Mouse (Mus musculus): ENCODE measurements around the gene H13. TPM values are rescaled to one million over a fixed set of nuclear protein-coding genes. Genes with fewer than 3 reads are reported as not detected.

H13 gene
- polyA plus RNA-seq, 1 experiment from 2014 or later = 159 TPM

DNA sequence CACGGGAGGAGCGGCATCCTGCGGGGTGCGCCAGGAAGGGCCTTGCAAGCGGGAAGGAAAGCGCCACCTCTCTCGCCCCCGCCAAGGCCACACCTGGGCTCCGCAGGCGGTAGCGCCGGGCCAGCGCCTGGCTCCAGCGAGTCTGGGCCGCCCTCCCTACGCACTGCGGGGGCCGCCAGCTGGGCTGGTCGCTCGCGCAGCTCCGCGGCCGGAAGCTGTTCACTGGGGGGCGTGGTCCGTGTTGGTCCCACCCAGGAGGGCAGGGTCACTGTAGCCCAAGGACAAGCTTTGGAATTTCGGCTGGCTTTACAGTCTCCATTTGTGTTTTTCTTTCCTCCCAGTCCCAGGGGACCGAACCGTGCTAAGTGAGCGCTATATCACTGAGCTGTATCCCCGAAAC lies 38.4 kb downstream of the H13 start:
- peak overlapping the region; percentile 52 for H3K4me2 ChIP-seq (replicated peaks)
- H3K4me3 ChIP-seq = peak overlapping the region; percentile 45
- H3K27me3 ChIP-seq = no peaks in the 10 kb centered on the region
- peak; percentile 87 for ATAC-seq (replicated peaks)
- WGBS = 5% methylated on average over 31 of the region's 31 CpGs
- H3K27ac ChIP-seq (replicated peaks) = peak overlapping the region; percentile 82
- H3K9me3 ChIP-seq = no peaks in the 10 kb centered on the region
- H3K4me1 ChIP-seq = peaks cover 30% of the 10 kb centered on the region
- peak overlapping the region; percentile 55 for H3K9ac ChIP-seq (replicated peaks)
- H3K36me3 ChIP-seq = peaks cover 27% of the 10 kb centered on the region

DNA sequence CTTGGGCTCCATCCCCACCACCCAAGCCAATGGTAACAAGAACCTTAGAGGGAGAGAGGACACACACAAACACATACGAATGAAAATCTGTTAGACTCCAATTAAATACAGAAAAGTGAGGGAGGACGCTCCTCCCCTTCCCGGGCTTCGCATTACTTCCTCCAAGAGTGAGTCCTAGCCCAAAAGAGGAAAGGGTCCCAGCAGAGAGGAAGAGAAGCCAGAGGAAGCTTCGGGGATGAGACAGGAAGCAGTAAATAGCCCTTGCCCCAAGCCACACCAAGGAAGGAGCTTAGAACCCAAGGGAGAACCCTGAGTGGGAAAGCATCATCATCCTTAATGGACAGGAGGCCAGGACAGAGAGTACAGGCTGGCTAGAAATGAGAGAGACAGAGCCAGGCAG lies 39.8 kb downstream of the H13 start:
- H3K27me3 ChIP-seq = no peaks in the 10 kb centered on the region
- no peak for ATAC-seq (replicated peaks)
- H3K9me3 ChIP-seq = no peaks in the 10 kb centered on the region
- H3K4me1 ChIP-seq = peaks cover 30% of the 10 kb centered on the region
- H3K4me2 ChIP-seq (replicated peaks) = no peak overlapping the region
- WGBS = 95% methylated on average over 5 of the region's 5 CpGs
- H3K27ac ChIP-seq (replicated peaks) = no peak overlapping the region
- H3K36me3 ChIP-seq = peaks cover 14% of the 10 kb centered on the region
- no peak overlapping the region for H3K9ac ChIP-seq (replicated peaks)
- H3K4me3 ChIP-seq = no peak overlapping the region

DNA sequence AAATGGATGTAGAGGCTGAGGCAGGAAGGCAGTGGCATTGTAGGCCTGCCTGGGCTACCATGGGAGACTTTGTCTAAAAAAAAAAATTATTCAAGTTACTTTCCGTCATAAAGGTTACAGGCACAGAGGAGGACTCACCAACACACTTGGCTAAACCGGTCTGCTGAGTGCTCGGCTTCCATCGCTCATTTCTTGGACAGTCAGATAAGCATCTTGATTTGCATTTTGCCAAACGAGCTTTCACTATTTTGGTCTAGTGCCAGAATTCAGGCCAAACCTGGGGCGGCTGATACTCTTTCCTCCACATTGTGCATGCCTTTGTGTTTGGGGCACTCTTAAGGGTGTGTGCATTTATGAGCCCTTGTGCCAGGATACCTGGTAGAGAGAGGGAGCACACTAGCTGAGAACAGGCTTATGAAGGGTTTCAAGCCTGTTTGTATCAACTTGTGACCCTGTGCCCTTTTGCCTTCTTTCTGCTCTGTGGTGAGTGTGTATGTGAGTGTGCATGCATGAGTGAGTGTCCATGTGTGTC lies 47.0 kb downstream of the H13 start:
- Histone ChIP-seq H3K4me1 (peaks cover 7% of the 10 kb centered on the region; the same call in 1 of the 2 replicates), H3K36me3 (no peaks in the 10 kb centered on the region), H3K27ac (replicated peaks) (no peak overlapping the region), H3K4me2 (replicated peaks) (no peak overlapping the region), H3K9ac (replicated peaks) (no peak overlapping the region), H3K27me3 (no peaks in the 10 kb centered on the region), H3K9me3 (no peaks in the 10 kb centered on the region), H3K4me3 (no peak overlapping the region)
- ATAC-seq (replicated peaks) = no peak
- 34% methylated on average over 6 of the region's 6 CpGs for WGBS

GRCm38 (mm10) chr2:152717652-152718051 lies 48.4 kb downstream of the H13 start:
- Histone ChIP-seq H3K4me1 (peaks cover 7% of the 10 kb centered on the region; the same call in 1 of the 2 replicates), H3K9me3 (no peaks in the 10 kb centered on the region), H3K9ac (replicated peaks) (no peak overlapping the region), H3K27me3 (no peaks in the 10 kb centered on the region), H3K4me3 (no peak overlapping the region), H3K36me3 (no peaks in the 10 kb centered on the region), H3K4me2 (replicated peaks) (no peak overlapping the region), H3K27ac (replicated peaks) (peak overlapping the region; percentile 21; the same call in 1 of the 2 replicates)
- ATAC-seq (replicated peaks) = no peak
- WGBS = 44% methylated on average over 11 of the region's 11 CpGs

DNA sequence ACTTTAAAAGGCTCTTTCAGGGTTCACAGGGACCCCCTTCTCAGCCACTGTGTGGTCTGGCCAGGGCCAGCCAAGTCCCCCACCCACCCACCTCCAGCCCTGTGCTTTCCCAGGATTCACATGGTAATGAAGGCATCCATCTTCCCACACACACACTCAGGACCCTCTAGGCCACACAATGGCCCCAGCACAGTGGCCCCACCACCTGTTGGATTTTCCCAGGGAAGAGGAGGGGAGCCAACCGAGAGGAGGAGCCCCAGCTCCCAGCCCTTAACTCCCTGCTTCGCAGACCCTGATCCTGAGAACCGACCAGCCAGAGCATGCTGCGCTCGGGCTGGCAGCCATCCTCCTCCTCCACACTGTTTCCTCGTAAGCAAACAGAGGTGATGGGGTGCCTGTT lies 48.8 kb downstream of the H13 start:
- peak overlapping the region; percentile 40 for H3K27ac ChIP-seq (replicated peaks)
- WGBS = 7% methylated on average over 6 of the region's 6 CpGs

DNA sequence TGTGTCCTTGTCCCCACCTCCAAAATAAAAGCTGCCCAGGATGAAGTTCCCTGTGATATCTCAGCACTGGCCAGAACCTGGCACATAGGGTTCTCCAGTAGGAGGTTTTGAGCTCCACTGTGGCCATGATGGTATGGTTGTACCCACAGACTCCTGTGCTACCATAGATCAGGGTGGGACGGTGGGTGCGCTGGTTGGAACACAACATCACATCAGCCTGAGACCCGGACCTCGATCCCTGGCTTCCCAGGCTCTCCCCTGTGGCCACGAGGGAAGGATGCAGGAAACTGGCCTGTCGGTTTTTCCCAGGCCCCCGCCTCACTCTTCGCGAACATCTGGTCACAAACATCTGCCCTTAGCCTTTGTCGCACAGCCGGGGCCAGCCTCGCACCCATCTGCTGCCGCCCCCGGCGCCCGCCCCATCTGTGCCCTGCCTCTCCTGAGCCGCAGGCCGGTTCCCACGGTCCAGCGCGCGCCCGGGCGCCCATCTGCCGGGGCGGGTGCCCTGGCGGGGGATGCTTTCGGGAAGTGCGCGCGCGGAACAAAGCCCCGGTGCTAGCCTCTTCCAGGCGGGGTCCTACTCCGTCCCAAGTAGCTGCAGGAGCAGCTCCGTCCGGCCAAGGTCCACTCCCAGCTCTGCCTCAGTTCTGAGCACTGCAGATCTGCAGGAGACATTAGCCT lies 54.5 kb downstream of the H13 start:
- Histone ChIP-seq H3K4me2 (replicated peaks) (peak overlapping the region; percentile 41), H3K9ac (replicated peaks) (0 out of 2 replicates have a peak overlapping the region, but pooled peaks have one; percentile 17), H3K36me3 (no peaks in the 10 kb centered on the region), H3K27me3 (no peaks in the 10 kb centered on the region), H3K9me3 (no peaks in the 10 kb centered on the region), H3K4me1 (peaks cover 7% of the 10 kb centered on the region), H3K27ac (replicated peaks) (no peak overlapping the region), H3K4me3 (peak overlapping the region; percentile 23)
- peak; percentile 68 for ATAC-seq (replicated peaks)
- WGBS = 5% methylated on average over 37 of the region's 37 CpGs

More for the DNA sequence above, 48.8 kb downstream of the H13 start:
- no peaks in the 10 kb centered on the region for H3K27me3 ChIP-seq
- H3K4me1 ChIP-seq = peaks cover 7% of the 10 kb centered on the region; the same call in 1 of the 2 replicates
- H3K4me3 ChIP-seq = no peak overlapping the region
- peak; percentile 81 for ATAC-seq (replicated peaks)
- H3K9me3 ChIP-seq = no peaks in the 10 kb centered on the region
- H3K36me3 ChIP-seq = no peaks in the 10 kb centered on the region
- no peak overlapping the region for H3K4me2 ChIP-seq (replicated peaks)
- H3K9ac ChIP-seq (replicated peaks) = no peak overlapping the region

DNA sequence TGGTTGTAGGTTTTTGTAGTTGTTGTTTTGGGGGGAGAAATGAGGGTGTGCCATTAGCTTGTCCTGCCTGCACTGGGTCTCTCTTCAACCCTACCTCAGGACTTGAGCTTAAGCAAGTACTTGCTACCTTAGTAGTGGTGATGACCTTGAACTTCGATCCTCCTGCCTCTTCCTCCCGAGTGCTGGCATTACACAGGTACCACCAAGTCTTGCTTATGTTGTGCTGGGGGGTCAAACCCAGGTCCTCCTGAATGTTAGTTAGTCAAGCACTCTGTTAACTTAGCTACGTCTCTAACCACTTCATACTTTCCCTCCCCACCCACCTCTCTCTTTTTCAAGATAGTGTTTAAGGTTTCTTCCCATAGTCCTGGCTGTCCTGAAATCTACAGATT lies 55.1 kb downstream of the H13 start:
- WGBS = 78% methylated on average over 3 of the region's 3 CpGs
- Histone ChIP-seq H3K9me3 (no peaks in the 10 kb centered on the region), H3K4me3 (peak overlapping the region; percentile 23; the same call in 1 of the 2 replicates), H3K4me1 (peaks cover 7% of the 10 kb centered on the region), H3K27ac (replicated peaks) (no peak overlapping the region), H3K27me3 (no peaks in the 10 kb centered on the region), H3K9ac (replicated peaks) (no peak overlapping the region), H3K36me3 (no peaks in the 10 kb centered on the region), H3K4me2 (replicated peaks) (peak overlapping the region; percentile 41)
- ATAC-seq (replicated peaks) = no peak

DNA sequence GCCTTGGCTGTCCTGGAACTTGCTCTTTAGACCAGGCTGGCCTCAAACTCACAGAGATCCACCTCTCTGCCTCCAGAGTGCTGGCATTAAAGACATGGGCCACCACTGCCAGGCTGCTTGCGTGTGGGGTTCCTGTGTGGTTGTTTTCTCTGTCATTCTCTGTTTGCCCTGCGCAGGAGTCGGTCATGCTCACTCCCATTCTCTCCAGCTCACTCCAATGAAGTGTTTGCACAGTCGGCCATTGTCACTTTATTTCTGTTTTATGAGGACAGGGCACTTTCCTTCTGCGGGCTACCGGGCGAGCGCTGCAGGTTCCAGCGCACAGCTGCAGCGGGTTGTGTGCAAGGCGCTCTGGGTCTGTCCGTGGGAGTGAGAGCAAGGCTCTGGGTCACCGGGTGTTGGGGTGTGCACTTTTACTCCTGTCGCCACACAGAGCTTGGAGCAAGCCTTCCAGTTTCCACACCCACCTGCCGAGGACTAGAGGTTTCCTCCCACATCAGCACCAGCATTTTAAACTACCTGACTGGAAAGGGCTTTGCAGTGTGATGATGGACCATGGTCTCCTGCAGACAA lies 56.0 kb downstream of the H13 start:
- no peak overlapping the region for H3K4me2 ChIP-seq (replicated peaks)
- 69% methylated on average over 15 of the region's 15 CpGs for WGBS
- no peaks in the 10 kb centered on the region for H3K36me3 ChIP-seq
- no peak overlapping the region for H3K9ac ChIP-seq (replicated peaks)
- no peaks in the 10 kb centered on the region for H3K9me3 ChIP-seq
- ATAC-seq (replicated peaks) = no peak
- H3K4me3 ChIP-seq = no peak overlapping the region
- no peaks in the 10 kb centered on the region for H3K27me3 ChIP-seq
- peaks cover 10% of the 10 kb centered on the region for H3K4me1 ChIP-seq
- no peak overlapping the region for H3K27ac ChIP-seq (replicated peaks)

GRCm38 (mm10) chr2:152726213-152726612 lies 57.0 kb downstream of the H13 start:
- H3K9me3 ChIP-seq = no peaks in the 10 kb centered on the region

DNA sequence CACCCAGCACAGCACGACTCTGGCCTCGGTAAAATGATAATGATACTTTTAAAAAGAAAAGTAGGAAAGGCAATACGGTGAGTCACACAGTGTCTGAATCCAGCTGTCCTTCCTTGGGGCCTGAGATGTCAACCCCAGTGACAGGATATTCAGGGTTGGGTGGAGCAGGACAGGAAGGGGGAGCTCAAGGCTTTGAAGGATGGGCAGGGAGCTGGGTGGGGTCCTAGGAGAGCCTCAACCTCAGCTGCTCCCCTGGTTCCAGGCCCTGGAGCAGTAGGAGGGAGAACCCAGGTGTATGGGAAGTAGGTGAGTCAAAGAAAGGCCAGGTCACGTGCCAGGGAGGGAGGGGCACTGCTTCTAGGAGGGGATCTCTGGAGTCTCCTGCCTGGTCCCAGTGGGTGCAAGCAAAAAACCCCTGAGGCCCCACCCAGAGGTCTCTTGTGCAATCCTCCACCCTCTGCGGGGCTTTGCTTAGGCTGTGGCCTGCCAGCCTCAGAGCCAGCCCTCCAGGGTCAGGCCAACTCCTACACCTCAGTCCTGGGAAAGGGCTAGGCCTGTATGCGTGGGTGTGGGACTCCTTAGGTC lies 57.6 kb downstream of the H13 start:
- no peak overlapping the region for H3K27ac ChIP-seq (replicated peaks)

More at GRCm38 (mm10) chr2:152726213-152726612, 57.0 kb downstream of the H13 start:
- Histone ChIP-seq H3K36me3 (no peaks in the 10 kb centered on the region), H3K27ac (replicated peaks) (no peak overlapping the region), H3K27me3 (no peaks in the 10 kb centered on the region), H3K4me1 (peaks cover 10% of the 10 kb centered on the region), H3K4me3 (no peak overlapping the region), H3K9ac (replicated peaks) (no peak overlapping the region), H3K4me2 (replicated peaks) (no peak overlapping the region)
- 89% methylated on average over 6 of the region's 6 CpGs for WGBS
- ATAC-seq (replicated peaks) = no peak

DNA sequence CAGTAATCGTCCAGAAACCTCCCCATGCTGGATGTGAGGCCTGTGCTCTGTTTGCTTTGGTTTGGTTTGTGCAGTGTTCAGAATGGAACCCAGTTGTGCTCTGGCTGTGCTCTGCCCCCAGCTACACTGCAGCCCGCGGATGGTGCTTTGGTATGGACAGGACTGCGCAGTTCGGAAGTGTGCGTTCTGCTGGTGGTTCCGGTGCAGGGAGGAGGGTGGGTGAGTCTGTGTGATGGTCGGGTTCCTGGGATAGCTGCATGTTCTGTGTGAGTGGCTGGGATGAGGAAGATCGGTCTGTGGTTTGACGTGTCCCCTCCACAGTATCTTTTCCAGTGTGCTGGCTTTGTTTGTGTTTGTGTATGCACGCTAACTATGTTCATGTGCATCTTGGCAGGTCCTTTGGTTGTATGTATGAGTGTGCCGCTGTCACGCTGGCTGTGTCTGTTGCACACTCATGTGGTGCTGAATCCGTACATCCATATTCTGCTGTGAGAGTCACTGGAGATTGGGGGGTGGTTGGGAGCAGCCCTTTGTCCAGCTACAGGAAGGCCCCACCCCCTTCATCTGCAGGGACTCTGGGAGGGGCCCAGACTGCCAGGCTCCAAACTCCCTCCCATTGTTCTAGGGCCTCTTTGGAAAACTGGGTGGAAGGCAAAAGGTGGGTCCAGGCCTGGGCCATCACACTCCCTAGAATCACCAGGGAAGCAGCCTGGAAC lies 58.7 kb downstream of the H13 start:
- Histone ChIP-seq H3K27ac (replicated peaks) (0 out of 2 replicates have a peak overlapping the region, but pooled peaks have one; percentile 37), H3K9ac (replicated peaks) (no peak overlapping the region), H3K27me3 (no peaks in the 10 kb centered on the region), H3K9me3 (no peaks in the 10 kb centered on the region), H3K36me3 (no peaks in the 10 kb centered on the region), H3K4me2 (replicated peaks) (no peak overlapping the region), H3K4me1 (peaks cover 10% of the 10 kb centered on the region), H3K4me3 (no peak overlapping the region)
- 89% methylated on average over 14 of the region's 14 CpGs for WGBS
- no peak for ATAC-seq (replicated peaks)

More for the DNA sequence above, 57.6 kb downstream of the H13 start:
- H3K4me1 ChIP-seq = peaks cover 10% of the 10 kb centered on the region
- no peak overlapping the region for H3K4me3 ChIP-seq
- H3K4me2 ChIP-seq (replicated peaks) = no peak overlapping the region
- no peaks in the 10 kb centered on the region for H3K9me3 ChIP-seq
- H3K27me3 ChIP-seq = no peaks in the 10 kb centered on the region
- 79% methylated on average over 6 of the region's 6 CpGs for WGBS
- no peak for ATAC-seq (replicated peaks)
- no peaks in the 10 kb centered on the region for H3K36me3 ChIP-seq
- H3K9ac ChIP-seq (replicated peaks) = no peak overlapping the region

- H3K27me3 ChIP-seq = no peaks in the 10 kb centered on the region
- H3K4me1 ChIP-seq = peaks cover 9% of the 10 kb centered on the region
- H3K36me3 ChIP-seq = no peaks in the 10 kb centered on the region
- no peaks in the 10 kb centered on the region for H3K9me3 ChIP-seq
- no peak overlapping the region for H3K27ac ChIP-seq (replicated peaks)
- no peak for ATAC-seq (replicated peaks)
- no peak overlapping the region for H3K4me2 ChIP-seq (replicated peaks)
- no peak overlapping the region for H3K4me3 ChIP-seq
- WGBS = 89% methylated on average over 7 of the region's 7 CpGs
- H3K9ac ChIP-seq (replicated peaks) = no peak overlapping the region
Observed at GRCm38 (mm10) chr2:152728594-152728993, 59.3 kb downstream of the H13 start.

Data from forebrain, embryonic 15.5 days (tissue).